Mouse (Mus musculus) testis, adult 2 months (tissue): Measurements from ENCODE around the gene Cyp2d9.
"Not testable (repeated sequence)": the region's sequence is repeated elsewhere in the genome, so short reads cannot be mapped to it uniquely, and the experiment has no call there.

ENCODE experiments used
- CTCF ChIP-seq: fragments of 200-500 bp; IDR thresholded peaks from 2 replicates; pipeline ENCODE4 v1.5.1; 2012; ENCODE audit warnings: low read depth, mild to moderate bottlenecking, inconsistent platforms, low read length, moderate library complexity; ENCODE audit not compliant: control insufficient read depth, insufficient read depth, insufficient replicate concordance
- POLR2A ChIP-seq: fragments of 200-500 bp; IDR thresholded peaks from 2 replicates; pipeline ENCODE4 v1.6.1; 2012; ENCODE audit warnings: low read depth, mild to moderate bottlenecking, inconsistent platforms, low read length, moderate library complexity; ENCODE audit not compliant: control insufficient read depth

DNA sequence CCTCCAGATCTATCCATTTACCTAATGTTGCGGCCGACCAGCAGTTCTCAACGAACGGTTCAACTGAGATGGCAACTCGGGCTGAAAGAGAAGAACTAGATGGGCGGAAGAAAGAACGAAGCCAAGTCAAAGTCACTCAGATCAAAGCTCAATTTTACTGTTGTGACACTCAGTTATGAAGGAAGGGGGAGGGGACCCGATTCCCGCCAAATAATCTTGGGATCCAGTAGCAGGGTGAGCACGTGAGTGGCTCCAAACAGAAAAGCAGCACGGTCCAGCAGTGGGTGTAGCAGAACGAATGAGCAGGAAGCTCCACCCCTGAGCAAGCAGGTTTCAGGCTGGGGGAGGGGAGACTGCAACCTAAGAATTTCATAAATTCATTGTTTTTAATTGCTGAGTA, 26.0 kb downstream of the Cyp2d9 start:
- TF ChIP-seq CTCF, POLR2A: not testable (repeated sequence)
